Mouse (Mus musculus): ENCODE data around the gene Snx8.
A peak's percentile ranks its signal among the peaks of the same experiment; 100 is the strongest.
"Not testable (repeated sequence)": the region's sequence is repeated elsewhere in the genome, so short reads cannot be mapped to it uniquely, and the experiment has no call there.

Snx8 gene

DNA sequence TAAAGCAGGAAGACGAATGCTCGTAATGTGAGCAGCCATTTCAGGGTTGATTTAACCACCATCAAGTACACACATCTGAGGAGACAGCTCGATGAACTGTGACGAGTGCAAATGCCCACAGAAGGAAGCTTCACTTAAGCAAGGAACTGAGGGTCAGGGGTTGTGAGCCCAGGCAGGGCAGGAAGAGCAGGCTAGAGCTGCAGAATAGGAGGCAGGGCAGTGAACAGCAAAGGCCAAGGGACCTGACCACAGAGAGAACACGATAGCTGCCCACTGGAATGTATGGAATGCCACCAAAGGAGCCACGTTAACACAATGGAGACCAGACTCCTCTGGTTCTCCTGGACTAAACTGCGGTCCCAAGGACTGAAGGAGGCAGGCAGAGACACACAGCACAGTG lies 5.5 kb downstream of the Snx8 start:
- peak; percentile 54 for DNase-seq

DNA sequence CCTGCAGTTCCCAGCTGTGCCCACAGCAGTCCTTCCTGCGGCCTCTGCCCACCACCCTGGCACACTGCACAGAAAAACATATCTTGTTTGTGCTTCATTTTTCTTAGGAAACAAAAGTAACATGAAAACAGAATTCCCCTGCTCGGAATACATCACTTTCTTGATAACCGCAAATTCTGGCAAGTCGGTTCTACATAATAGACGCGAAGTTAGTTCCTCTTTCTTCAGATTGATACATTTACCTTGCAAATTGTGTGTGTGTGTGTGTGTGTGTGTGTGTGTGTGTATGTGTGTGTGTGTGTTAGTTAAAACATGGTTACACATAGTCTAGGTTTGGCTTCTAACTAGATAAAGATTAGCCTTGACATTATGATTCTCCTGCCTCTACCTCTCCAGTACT lies 6.4 kb downstream of the Snx8 start:
- DNase-seq = no peak

DNA sequence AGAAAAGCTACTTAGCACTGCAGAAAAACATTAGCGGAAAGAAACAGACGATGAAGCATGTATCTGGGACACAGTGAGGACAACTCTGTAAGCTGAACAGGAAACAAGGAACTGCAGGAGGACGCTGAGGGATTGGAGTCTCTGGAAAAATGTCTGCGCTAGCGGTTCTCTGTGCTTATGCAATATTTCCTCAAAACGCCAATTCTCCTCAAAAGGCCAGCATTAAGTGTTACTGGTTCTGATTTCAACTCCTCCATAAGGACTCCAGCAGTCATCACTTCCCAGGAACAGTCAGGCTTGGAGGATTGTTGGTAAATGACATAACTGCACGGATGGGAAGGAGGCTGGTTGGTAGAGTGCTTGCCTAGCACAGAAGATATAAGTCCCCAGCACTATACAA lies 7.9 kb downstream of the Snx8 start:
- no peak for DNase-seq

DNA sequence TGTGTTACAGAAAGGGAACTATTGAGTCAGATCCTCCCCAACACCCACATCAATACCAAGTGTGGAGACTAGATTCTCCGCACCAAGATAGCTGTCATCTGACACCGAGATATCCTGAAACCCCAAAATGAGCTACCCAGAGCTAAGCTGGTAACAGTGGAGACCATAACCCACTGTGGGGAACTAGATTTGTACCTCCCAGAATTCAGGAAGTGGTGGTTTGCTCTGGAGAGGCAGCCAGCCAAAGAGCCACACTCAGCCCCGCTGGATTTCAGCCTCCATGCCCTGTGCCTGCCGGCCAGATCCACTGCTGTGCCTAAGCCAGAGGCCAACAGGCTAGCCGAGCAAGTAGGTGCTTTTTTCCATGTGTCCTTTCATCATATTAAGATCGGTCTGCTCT lies 9.8 kb downstream of the Snx8 start:
- no peak for DNase-seq

DNA sequence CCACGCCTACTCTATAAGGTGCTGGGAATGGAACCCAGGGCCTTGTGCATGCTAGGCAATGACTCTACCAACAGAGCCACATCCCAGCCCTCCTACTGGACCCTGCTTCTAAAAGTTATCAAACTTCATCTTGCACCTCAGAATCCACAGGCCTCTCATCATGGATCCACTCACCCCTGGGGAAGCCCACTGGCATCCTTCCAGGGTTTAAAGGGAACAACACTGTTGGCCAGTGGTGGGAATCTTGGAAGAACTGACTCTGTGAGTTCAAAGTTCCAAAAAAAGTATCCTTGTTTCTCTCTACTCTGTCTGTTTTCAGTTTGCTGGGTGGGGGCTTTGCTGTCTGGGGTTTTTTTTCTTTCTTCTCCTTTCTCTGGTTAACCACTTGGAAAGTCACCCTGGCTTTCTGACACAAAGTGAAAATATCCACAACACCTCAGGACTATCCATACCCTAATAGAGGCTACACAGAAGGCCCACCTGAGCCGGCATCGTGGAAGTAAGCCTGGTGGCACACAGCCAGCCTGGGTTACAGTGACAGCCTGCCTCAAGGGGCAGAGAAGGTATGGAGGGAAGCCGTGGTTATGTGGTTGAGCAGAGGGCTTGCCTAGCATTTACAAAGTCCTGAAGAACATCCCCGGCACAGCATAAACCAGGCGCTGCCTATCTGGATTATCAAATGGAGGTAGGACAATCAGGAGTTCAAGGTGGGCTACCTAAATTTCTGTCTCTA lies 10.8 kb downstream of the Snx8 start:
- DNase-seq = peak; percentile 67

DNA sequence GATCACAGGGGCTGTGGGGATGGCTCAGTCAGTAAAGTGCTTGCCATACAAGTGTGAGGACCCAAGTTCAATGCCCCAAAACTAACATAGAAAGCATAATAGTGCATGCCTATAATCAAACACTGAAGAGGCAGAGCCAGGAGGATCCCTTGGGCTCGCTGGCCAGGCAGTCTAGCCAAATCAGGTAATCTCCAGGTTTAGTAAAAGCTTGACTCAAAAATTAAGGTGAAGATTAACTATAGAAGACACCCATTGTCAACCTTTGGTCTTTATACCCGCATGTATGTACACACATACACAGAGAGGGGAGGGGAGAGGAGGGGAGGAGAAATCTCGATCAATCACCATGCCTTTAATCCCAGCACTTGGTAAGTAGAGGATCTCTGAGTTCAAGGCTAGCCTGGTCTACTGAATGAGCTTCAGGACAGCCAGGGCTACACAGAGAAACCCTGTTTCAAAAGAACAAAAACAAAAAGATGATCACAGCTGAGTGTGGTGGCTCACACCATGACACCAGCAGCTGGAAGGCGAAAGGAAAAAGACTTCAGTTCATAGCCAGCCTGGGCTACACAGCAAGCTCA lies 13.7 kb downstream of the Snx8 start:
- DNase-seq = no peak

DNA sequence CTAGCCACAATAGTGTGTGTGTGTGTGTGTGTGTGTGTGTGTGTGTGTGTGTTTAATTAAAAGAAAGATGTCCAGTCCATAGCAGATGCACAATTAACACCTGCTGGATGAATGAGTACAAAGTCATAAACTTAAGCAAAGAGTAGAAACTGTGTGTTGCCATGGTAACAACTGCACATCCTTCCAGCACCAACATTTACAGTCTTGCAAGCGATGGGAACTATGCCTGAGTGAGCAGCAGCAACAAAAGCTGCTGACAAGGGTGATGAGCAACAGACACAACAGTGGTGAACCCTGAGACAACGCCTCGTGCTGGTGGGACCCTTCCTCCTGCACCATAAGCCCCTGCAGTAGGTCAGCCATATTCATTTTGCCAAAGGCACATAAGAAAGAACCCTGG lies 14.8 kb downstream of the Snx8 start:
- DNase-seq = no peak

DNA sequence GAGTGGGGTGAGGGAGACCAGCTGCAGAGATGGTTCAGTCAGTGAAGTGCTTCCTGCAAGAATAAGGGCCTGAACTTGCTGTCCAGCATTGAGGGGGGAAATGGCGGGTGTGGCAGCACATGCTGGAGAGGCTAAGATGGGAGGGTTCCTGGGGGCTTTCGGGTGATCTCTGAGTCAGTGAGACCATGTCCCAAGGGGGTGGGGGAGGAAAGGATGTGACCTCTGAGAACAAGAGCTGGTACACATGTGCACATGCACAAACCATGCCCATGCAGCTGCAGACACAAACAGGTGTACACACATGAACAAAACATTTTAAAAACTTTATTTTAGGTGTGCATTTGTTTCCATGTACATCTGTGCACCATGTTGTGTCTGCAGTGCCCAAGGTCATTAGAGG lies 15.4 kb downstream of the Snx8 start:
- DNase-seq = no peak

DNA sequence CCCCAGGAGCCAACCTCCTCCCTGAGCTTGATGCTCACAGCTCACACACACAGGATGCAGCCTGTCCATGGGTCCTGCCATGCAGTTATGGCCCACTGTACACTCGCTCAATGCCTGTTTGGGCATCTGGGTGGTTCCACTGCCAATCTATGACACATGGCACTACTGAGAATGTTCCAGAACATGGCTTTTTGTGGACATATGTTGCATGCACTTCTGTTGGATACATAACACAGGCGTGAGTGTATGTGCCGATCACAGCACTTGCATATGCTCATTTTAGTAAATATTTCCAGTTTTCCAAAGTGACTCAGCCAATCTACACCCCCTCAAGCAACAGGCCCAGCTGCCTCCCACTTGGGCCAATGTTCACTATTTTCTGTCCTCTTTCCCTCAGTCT lies 17.4 kb downstream of the Snx8 start:
- no peak for DNase-seq

DNA sequence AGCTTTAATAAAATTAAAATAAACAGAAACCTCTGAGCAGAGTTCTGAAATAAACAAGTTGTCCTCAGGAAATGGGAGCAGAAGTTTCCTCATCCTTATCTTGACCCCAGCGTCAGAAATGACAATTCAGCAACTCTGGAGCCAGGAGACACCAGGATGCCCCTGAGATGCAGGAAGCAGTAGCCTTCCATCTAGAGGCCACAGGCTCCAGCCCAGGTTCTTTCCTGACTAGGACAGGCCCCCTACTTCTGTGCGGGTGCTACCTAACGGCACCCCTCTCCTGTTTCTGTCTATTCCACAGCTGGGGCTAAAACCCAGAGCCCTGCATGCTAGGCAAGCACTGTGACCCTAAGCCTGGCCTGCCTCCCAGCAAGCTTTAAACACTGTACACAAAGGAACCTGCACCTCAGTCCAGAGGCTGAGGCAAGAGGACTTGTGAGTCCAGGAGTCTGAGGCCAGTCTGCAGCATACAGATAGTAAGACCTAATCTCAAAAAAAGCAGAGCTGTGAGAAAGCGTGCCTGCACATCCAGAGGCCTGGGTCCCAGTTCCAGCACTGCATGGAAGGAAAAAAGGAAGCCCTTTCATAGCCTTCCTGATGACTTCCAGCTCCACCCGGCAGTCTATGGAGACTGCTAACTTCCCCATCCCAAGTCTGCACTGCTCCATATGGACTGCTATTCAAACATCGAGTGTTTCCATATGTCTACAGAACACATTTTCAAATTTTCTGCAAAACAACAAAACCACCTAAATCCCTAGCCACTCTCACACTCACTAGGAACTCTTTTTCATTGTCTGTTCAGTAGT lies 18.4 kb downstream of the Snx8 start:
- peak; percentile 54 for DNase-seq

DNA sequence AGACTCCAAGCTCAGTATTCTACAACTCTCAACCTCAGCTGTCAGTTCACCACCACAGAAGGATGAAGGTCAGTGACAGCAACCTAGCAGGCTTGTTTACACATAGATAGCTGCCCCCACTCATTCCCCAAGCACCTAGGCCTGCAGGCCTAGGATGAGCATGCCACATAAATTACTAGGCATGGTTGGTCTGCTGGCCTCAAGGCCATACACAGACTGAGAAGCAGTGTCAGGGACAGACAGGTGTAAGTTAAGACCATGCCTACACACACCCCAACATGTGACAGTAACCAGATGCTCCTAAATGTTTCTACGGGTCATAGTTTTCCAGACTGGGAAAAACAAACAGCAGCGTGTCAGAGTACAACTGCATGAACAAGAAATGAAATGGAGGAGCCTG lies 19.6 kb downstream of the Snx8 start:
- DNase-seq = no peak

DNA sequence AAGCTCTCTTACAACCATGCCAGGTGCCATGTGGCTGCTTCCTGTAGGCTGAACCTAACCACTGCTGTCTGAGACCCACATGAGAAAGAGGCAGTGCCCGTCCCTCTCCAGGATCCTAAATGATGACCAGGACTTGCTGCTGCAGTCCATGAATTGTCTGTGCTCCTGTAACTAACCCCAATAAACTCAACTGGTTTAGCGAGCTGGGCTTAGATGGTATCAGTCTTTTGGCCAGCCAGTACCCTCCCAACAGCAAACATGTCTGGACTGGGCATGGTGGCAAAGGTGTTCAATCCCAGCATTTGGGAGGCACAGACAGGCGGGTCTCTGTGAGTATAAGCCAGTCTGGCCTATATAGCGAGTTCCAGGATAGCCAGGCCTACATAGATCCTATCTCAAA lies 20.1 kb downstream of the Snx8 start:
- no peak for DNase-seq

DNA sequence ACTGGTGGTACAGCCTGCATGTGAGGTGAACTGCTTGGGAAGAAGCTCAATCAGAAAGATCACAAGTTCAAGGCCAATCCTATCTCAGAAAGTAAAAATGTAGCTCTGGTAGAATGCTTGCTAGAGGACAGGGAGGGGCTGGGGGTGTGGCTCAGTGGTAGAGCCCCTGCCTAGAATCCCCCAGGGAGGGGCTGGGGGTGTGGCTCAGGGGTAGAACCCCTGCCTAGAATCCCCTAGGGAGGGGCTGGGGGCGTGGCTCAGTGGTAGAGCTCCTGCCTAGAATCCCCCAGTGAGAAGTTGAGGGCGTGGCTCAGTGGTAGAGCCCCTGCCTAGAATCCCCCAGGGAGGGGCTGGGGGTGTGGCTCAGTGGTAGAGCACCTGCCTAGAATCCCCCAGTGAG lies 20.9 kb downstream of the Snx8 start:
- DNase-seq = not testable (repeated sequence)

DNA sequence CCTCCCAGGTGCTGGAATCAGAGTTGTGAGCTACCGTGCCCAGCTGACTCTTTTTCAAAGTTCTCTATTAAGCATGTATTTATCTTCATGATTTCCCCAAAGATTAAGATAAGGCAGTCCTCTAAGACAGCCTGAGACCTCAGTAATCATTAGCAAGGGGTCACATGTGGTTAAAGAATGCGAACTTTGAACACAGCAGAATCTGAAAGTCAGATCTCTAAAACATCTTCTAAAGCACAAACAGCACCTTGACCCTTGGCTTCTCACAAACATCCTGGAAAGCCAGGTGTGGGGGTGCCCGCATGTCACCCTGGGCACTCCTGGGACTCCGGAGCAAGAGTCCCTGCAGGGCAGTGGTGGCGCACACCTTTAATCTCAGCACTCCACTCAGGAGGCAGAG lies 24.6 kb downstream of the Snx8 start:
- DNase-seq = peak; percentile 48

DNA sequence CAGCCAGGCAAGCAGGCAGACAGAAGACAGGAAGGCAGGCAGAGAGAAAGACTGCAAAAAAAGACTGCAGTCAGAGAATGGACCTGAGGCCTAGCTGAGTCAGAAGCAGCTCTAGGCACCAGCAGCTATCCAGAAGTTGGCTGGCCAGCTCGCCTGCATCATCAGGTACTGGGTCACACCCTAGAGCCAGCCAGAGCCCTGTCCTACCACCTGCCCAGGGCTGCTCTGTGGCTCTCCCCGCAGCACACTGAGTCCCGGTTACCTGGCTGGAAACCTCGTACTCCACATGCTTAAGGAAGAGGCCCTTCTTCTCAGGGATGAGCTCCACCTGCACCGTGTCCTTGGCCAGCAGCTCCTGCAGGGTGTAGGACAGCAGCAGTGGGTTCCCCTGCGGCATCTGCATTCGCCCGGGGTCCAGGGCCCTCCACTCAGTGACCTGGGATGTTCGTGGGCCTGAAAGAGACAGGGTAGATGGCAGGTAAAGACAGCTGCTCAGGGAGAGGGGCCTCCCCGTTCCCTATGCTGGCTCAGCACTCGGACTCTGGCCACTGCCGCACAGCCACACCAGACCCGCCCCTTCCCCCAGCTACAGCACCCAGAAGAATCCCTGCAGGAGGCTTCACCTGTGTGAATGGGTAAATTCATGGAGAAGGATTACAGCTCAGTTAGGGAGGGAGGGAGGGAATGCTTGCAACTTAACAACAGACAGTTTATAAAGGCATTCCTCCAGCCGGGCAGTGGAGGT lies 29.0 kb downstream of the Snx8 start:
- DNase-seq = peak; percentile 72

DNA sequence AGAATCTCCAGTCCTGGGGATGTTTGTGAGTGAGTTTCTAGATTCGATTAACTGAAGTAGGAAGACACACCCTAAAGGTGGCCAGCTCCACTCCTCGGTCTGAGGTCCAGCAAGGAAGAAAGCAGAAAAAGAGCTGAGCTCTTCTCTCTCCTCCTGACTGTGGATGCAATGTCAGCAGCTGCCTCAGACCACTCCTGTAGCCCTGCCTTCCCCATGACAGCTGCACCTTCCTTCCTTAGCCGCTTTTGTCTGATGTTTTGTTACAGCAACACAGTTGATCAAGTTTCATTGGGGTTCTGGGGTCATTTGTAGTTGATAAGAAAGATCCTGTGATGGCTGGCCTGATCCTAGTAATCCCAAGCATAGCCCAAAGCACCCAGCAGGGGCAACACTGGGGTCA lies 31.6 kb downstream of the Snx8 start:
- no peak for DNase-seq

DNA sequence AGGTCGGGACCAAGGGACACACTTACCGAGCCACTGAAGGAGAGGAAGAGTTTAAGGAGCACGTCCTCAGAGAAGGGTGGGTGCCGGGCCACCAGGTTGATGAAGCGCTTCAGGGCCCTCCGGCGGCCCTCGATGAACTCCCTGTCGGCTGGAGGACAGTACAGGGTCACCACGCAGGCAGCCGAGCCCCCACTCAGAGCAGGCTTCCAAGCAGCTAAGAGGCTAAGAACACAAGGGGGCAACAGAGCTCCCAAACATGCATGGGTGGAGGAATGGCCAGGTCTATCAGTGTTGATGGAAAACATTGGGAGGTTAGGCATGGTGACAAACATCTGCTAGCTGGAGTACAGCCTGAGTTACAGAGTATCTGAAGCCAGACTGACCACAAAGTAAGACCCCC lies 33.1 kb downstream of the Snx8 start:
- peak; percentile 43 for DNase-seq

DNA sequence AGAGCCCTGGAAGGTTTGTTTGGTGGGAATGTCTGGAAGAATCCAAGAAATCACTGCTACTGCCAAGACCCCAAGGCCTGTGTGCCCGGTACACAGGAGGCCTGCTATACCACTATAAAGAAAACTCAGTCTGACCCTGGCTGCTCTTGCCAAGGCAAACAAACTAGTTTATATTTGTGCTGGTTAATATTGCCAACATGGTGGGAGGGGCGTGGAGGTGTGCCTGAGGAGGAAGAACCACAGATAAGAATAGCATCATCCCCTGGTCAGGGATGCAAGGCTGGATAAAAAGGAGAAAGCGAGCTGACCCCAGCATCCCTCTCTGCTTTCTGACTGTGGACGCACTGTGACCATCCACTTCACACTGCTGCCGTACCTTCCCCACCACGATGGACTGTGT lies 36.7 kb downstream of the Snx8 start:
- DNase-seq = no peak

DNA sequence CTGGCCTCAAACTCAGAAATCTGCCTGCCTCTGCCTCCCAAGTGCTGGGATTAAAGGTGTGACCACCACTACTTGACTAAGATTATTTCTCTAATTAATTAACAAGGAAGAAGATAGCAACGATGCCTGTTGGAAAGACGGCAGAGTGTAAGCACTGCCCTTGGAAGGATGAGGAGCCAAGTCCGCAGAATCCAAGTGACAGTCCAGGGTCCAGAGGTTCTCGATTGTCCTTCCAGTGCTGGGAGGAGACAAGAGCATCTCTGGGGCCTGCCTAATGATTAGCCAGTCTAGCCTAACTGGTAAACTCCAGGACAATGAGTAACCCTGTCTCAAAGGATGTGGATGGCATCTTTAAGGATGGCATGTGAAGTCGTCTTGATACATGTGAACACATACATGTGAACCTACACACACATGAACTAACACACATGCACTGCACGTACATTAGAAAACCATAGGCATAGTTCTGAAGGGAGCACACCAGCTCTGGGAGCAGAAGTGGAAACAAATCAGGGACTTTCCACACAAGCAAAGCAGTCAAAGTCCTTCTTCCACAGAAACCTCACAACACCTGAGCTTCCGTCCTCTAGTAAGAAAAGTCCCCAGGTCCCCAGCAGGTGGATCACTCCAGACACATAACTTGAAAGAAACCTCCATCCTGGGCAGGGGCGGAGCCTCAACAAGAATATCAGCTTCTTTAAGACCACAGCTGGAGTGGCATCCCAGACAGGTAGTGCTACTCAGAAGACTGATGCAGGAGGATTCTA lies 38.1 kb downstream of the Snx8 start:
- DNase-seq = no peak

DNA sequence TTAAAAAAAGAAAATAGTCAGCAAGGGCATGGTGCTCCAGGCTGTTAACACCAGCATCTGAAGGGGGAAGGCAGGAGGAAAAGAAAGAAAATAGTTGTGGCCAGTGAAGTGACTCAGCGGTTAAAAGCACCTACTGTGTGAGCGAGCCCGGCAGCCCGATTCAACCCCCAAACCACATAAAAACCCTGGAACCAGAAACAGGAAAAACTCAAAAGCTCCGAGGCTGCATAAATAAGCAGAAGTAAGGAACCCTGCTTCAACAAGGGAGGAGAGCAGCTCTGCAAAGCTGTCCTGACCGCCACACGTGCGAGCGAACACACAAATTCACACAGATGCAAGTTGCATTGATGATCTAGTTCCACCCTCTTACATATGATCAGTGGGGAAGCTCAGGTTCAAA lies 39.2 kb downstream of the Snx8 start:
- DNase-seq = no peak

DNA sequence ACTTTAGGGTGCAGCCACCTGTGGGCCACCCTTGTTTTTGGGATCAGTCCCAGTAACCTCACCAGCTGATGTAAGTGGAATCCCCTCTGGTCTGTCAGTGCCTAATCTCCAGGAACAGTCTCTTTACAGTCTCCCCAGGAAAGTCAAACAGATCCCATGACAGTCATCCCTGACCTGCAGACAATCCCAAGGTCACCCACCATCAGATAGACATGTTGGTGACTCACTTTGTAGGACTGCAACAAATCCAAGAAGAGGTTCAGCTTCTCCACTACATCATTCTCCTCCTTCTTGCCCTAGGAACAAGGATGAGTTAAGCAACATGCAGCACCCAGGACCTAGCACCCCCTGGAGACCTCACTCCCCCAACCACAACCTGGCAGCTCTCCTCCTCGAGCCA lies 43.0 kb downstream of the Snx8 start:
- DNase-seq = no peak

DNA sequence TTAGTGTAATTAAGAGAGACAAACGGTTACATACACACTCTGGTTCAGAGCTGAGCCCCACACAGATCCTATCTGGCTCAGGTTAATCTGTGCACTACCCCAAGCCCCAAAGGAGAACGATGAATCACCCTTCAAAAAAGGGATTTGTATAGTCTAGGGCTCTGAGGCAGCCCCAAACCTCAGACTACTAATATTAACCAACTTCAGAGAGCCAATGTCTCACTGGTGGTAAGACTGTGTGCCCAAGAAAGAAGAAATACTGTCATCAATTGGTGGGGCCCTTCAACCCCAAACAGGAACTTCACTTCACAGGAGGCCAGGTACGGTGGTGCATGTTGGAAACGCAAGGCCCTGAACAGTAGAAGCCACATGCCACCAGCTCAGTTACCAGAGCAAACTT lies 43.8 kb downstream of the Snx8 start:
- no peak for DNase-seq

DNA sequence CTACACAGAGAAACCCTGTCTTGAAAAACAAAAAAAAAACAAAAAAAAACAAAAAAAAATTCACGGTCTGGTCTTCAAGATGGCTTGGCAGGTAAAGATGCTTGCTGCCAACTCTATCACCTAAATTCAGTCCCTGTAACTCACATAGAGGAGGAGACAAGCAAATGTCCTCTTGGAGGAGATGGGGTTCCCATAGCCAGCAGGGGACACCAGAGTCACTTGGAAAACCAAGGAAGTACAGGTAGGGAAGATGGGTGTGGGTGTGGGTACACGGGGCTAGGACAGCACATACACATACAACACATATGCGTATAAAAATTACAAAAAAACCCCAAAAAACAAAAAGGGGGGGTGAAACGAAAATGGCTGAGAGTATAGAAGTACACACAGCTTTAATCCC lies 46.2 kb downstream of the Snx8 start:
- no peak for DNase-seq
